Mouse (Mus musculus) bone marrow macrophage, adult 2 months (primary cell): Measurements from ENCODE around the gene Prkd2. TPM values are rescaled to one million over a fixed set of nuclear protein-coding genes. Genes with fewer than 3 reads are reported as not detected.
A peak's percentile ranks its signal among the peaks of the same experiment; 100 is the strongest.

Experiments used
- H3K27ac ChIP-seq: 2 replicates; pipeline ENCODE4 v1.5.1; 2012; ENCODE audit warnings: low read depth, low read length; ENCODE audit not compliant: insufficient read depth
- H3K4me1 ChIP-seq: 2 replicates; pipeline ENCODE4 v1.6.1; 2012; ENCODE audit warnings: low read length; ENCODE audit not compliant: control insufficient read depth, insufficient read depth
- H3K4me3 ChIP-seq: 2 replicates; pipeline ENCODE4 v1.5.1; 2012; ENCODE audit warnings: mild to moderate bottlenecking, low read length, moderate library complexity; ENCODE audit not compliant: insufficient read depth
- CTCF ChIP-seq: IDR thresholded peaks from 2 replicates; pipeline ENCODE4 v1.5.1; 2012; ENCODE audit warnings: low read depth, mild to moderate bottlenecking, low read length, moderate library complexity
- POLR2A ChIP-seq: IDR thresholded peaks from 2 replicates; pipeline ENCODE4 v1.6.1; 2012; ENCODE audit warnings: mild to moderate bottlenecking, low read depth, low read length, borderline replicate concordance
- polyA plus RNA-seq: library from polyadenylated mRNA; stranded (reverse); fragments of >200 nt; gene quantifications from 2 replicates; pipeline ENCODE4 v1.2.4, GENCODE M21; 2012; ENCODE audit not compliant: missing spikeins, insufficient read depth, insufficient read length

The Prkd2 gene
- polyA plus RNA-seq, 1 experiment, result 9.8 TPM

- 0 out of 2 replicates have a peak overlapping the region, but pooled peaks have one; percentile 7 for H3K27ac ChIP-seq
- H3K4me1 ChIP-seq, result peaks cover 25% of the 10 kb centered on the region
- no peak for TF ChIP-seq POLR2A
- H3K4me3 ChIP-seq, result no peak overlapping the region
Measured at GRCm38 (mm10) chr7:16841078-16841477, 1.6 kb upstream of the Prkd2 start.

GRCm38 (mm10) chr7:16841561-16842560 is 841 bp upstream of the Prkd2 start:
- TF ChIP-seq POLR2A, result no peak
- no peak for TF ChIP-seq CTCF
- Histone ChIP-seq H3K4me1 (peaks cover 25% of the 10 kb centered on the region), H3K4me3 (peak overlapping the region; percentile 85), H3K27ac (peak overlapping the region; percentile 19; the same call in 1 of the 2 replicates)

DNA sequence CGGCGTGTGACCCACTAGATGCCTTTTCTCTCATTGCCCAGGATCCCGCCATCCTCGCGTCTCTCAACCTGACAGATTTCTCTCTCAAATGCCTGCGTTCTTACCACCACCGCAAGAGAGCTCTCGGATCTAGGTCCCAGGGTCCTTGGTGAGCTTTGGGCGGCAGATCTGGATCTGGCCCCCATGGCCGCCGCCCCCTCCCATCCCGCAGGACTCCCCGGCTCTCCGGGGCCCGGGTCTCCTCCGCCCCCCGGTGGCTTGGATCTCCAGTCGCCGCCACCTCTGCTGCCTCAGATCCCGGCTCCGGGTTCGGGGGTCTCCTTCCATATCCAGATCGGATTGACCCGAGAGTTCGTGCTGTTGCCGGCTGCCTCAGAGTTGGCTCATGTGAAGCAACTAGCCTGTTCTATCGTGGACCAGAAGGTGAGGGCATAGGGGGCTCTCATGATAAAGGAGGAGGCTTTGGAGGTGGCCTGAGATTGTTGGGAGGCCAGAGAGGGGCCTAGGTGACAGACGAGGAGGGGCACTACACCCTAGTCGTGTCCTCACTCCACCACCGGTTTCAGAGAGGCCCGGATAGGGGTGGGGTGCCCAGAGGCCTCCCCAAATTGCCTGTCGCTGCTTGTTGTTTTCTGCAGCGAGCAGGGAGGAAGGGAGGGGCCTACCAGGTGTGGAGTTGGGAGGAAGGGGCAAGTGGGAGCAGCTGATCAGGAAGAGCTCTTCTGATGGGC is 904 bp downstream of the Prkd2 start:
- H3K27ac ChIP-seq, result no peak overlapping the region
- peak overlapping the region; percentile 85 for H3K4me3 ChIP-seq
- TF ChIP-seq POLR2A, result no peak
- no peak for TF ChIP-seq CTCF
- peaks cover 25% of the 10 kb centered on the region for H3K4me1 ChIP-seq

- no peak overlapping the region for H3K4me3 ChIP-seq
- H3K4me1 ChIP-seq, result peaks cover 25% of the 10 kb centered on the region
- TF ChIP-seq POLR2A (no peak), CTCF (no peak)
- H3K27ac ChIP-seq, result no peak overlapping the region
Measured at GRCm38 (mm10) chr7:16844696-16845071, 2.0 kb downstream of the Prkd2 start.

DNA sequence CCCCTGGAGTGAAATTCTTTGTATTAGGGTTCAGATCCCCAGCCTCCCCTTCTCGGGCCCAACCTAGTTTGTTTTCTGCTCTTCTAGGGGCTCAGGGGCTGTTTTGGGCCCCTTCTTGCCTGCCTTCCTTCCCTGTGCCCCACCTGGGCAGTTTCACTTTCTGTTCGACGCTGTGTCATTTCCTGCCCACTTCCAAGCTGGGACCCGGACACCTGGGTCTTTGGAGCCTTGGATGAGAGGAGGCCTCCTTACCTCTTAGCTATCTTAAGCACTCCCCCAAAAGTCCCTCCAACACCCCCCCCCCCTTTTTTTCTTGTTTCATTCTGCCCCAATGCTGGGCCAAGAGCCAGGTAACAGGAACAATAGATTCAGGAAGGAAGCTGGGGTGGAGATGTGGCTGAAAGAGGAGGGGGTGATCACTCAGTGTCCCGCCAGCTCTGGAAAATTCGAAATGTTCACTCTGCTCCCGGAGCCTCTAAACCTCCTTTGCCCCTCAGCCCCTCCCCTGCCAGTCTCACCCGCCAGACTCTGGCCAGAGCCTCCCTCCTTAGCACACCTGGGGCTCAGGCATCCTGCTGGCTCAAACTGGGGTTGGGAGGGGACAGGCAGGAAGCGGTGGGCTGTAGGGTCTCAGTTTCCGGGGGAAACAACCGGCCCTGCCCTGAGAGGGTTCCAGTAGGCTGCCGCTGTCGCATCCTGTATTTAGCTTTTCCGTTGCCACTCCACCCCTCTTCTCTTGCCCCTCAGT is 2.5 kb downstream of the Prkd2 start:
- Histone ChIP-seq H3K4me3 (no peak overlapping the region), H3K4me1 (peaks cover 25% of the 10 kb centered on the region), H3K27ac (no peak overlapping the region)
- no peak for TF ChIP-seq POLR2A
- no peak for TF ChIP-seq CTCF

DNA sequence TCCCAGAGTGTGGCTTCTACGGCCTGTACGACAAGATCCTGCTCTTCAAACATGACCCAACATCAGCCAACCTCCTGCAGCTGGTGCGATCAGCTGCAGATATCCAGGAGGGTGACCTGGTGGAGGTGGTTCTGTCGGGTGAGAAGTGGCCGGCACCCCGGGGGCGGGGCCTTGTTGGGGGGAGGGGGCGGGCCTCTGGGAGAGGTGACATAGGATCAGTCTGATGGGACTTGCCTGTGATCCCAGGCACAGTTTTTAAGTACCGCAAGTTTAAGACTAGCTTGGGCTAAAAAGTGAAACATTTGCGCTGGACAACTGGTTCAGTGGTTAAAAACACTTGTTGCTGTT is 3.1 kb downstream of the Prkd2 start:
- Histone ChIP-seq H3K27ac (no peak overlapping the region), H3K4me1 (peaks cover 25% of the 10 kb centered on the region), H3K4me3 (no peak overlapping the region)
- TF ChIP-seq CTCF (no peak), POLR2A (no peak)

DNA sequence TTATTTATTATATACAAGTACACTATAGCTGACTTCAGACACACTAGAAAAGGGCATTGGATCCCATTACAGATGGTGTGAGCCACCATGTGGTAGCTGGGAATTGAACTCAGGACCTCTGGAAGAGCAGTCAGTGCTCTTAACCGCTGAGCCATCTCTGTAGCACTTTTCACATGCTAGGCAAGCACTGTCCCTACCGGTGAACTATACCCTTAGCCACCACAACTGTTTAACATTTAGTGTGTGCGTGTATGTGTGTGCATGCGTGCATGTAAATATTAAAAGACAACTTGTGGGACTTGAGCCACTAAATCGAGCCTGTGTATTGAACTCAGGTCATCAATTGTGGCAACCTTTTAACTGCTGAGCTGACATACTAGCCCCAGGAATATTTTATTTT is 4.1 kb downstream of the Prkd2 start:
- Histone ChIP-seq H3K27ac (no peak overlapping the region), H3K4me1 (peaks cover 15% of the 10 kb centered on the region), H3K4me3 (no peak overlapping the region)
- no peak for TF ChIP-seq POLR2A
- TF ChIP-seq CTCF, result no peak

GRCm38 (mm10) chr7:16847507-16847906 is 4.8 kb downstream of the Prkd2 start:
- no peak overlapping the region for H3K27ac ChIP-seq
- TF ChIP-seq POLR2A, result no peak
- no peak for TF ChIP-seq CTCF
- no peak overlapping the region for H3K4me3 ChIP-seq
- H3K4me1 ChIP-seq, result peaks cover 8% of the 10 kb centered on the region

DNA sequence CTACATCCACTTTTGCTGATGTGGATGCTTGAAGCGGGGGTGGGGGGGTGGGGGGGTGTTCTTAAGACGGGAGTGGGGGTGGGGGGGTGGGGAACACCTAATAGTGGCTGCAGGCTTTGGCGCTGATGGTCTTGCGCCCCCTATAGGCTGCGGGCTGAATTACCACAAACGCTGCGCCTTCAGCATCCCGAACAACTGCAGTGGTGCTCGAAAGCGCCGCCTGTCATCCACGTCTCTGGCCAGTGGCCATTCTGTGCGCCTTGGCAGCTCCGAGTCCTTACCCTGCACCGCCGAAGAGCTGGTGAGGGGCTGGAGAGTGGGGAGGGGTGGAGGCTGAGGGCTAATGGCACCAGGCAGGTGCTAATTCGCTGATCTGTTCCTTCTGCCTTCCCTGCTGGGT is 5.9 kb downstream of the Prkd2 start:
- TF ChIP-seq CTCF (no peak; the same call in 1 of the 2 replicates), POLR2A (no peak)
- H3K4me1 ChIP-seq, result peaks cover 8% of the 10 kb centered on the region
- no peak overlapping the region for H3K27ac ChIP-seq
- no peak overlapping the region for H3K4me3 ChIP-seq
